Mouse (Mus musculus) brain, embryonic 14.5 days (tissue): ENCODE results near the gene Acat3.

ENCODE experiments used
- CTCF ChIP-seq: fragments of 200-500 bp; IDR thresholded peaks from 2 replicates; pipeline ENCODE4 v1.5.1; 2012; ENCODE audit warnings: inconsistent platforms, mild to moderate bottlenecking, moderate library complexity, borderline replicate concordance; ENCODE audit not compliant: insufficient read depth, insufficient read length; ENCODE audit errors: extremely low read depth
- POLR2A ChIP-seq: fragments of 200-500 bp; IDR thresholded peaks from 2 replicates; pipeline ENCODE4 v1.6.1; 2012; ENCODE audit warnings: mild to moderate bottlenecking, inconsistent platforms, borderline replicate concordance; ENCODE audit not compliant: poor library complexity, insufficient read depth, insufficient read length, severe bottlenecking; ENCODE audit errors: extremely low read depth

DNA sequence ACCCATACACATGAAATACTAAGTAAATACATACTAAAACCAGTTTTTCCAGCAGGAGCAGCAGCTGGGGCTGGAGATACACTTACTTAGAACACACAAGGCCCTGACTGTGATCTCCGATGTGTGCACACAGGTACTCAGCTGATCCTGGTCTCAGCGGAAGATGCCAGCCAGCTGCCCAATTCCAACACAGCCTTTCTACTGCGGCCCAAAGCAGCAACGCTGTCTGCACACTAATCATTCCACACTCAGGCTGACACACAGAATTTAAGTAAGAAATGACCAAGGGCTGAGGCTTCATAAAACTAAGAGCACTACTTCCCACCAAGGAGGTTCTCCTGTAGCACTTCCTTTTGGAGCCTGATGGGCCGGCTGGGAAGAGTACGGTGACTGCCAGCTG is 38.1 kb downstream of the Acat3 start:
- TF ChIP-seq CTCF (no peak), POLR2A (no peak)
